19 mouse cellular contexts compared by ENCODE assay signal in genomic region chr10:50595340-50595739, GRCm38 (mm10).
"Had no signal": no experiment of that assay in that cellular context is flagged by ENCODE, and none has a peak within 500 bp of the region (broad histone marks: within the 10 kb centered on the region; RNA-seq: fewer than 3 reads in every experiment).

No protein-coding gene starts in this region.

- H3K27me3 ChIP-seq: limb, embryonic 13.5 days; lung, embryonic 15.5 days had no signal

- H3K9ac ChIP-seq: limb, embryonic 13.5 days; lung, embryonic 15.5 days had no signal

- H3K36me3 ChIP-seq: limb, embryonic 13.5 days; lung, embryonic 15.5 days had no signal

- H3K9me3 ChIP-seq: limb, embryonic 10.5 days; limb, embryonic 13.5 days; lung, embryonic 15.5 days had no signal

- DNase-seq: kidney, adult 18-20 months; kidney, adult 9 months; kidney, postnatal 14 days; kidney, postnatal 4 days; layer of hippocampus, adult 9-11 months; lung, postnatal 14 days; lung, postnatal 4 days; midbrain, embryonic 14.5 days; thymus, adult 2 months; thymus, postnatal 14 days; thymus, postnatal 4 days had no signal

- H3K4me2 ChIP-seq: limb, embryonic 13.5 days; lung, embryonic 15.5 days; midbrain, embryonic 11.5 days had no signal

- H3K27ac ChIP-seq: layer of hippocampus, adult 2 months; limb, embryonic 10.5 days; limb, embryonic 13.5 days; lung, embryonic 15.5 days; stomach, postnatal 0 days had no signal

- H3K4me3 ChIP-seq: layer of hippocampus, adult 2 months; limb, embryonic 10.5 days; limb, embryonic 13.5 days; lung, embryonic 15.5 days had no signal

- ATAC-seq: inflammation-experienced regulatory T-cells, adult 6 months; intestine, embryonic 16.5 days had no signal
